Mouse (Mus musculus) MEL (cell line): ENCODE measurements around the gene Dhx58. TPM values are rescaled to one million over a fixed set of nuclear protein-coding genes. Genes with fewer than 3 reads are reported as not detected.

Source experiments
- DNase-seq: peaks from one replicate; pipeline ENCODE4 v3.0.0; 2011; ENCODE audit warnings: low read depth, low spot score
- H3K27ac ChIP-seq: 2 replicates; pipeline ENCODE4 v1.5.1; 2012; ENCODE audit warnings: low read depth, mild to moderate bottlenecking, control low read depth, low read length, moderate library complexity; ENCODE audit not compliant: control insufficient read depth
- H3K27me3 ChIP-seq, 2 experiments: fragments of 150-350 bp in 1 of 2; sonication (generic) in 1 of 2; 2 replicates each; pipeline ENCODE4 v1.6.1; 2012; ENCODE audit warnings: low read length in 2 of 2, mild to moderate bottlenecking in 2 of 2, improper control_type of control experiment in 1 of 2, moderate library complexity in 1 of 2; ENCODE audit not compliant: insufficient read depth in 2 of 2, control insufficient read depth in 1 of 2
- H3K36me3 ChIP-seq, 2 experiments: 2 replicates each; pipeline ENCODE4 v1.6.1; 2012 to 2014; ENCODE audit warnings: low read length in 2 of 2, improper control_type of control experiment in 1 of 2, inconsistent platforms in 1 of 2, mild to moderate bottlenecking in 1 of 2; ENCODE audit not compliant: insufficient read depth in 2 of 2, control insufficient read depth in 1 of 2
- H3K4me1 ChIP-seq, 2 experiments: fragments of 150-350 bp in 1 of 2; sonication (generic) in 1 of 2; 2 replicates each; pipeline ENCODE4 v1.6.1; 2012; ENCODE audit warnings: low read length in 2 of 2, improper control_type of control experiment in 1 of 2, mild to moderate bottlenecking in 1 of 2; ENCODE audit not compliant: insufficient read depth in 2 of 2, control insufficient read depth in 1 of 2
- H3K4me3 ChIP-seq, 2 experiments: fragments of 150-350 bp in 1 of 2; sonication (generic) in 1 of 2; 2 replicates each; pipeline ENCODE4 v1.5.1; 2012; ENCODE audit warnings: low read depth in 2 of 2, low read length in 2 of 2, mild to moderate bottlenecking in 2 of 2, moderate library complexity in 2 of 2, control low read depth in 1 of 2, improper control_type of control experiment in 1 of 2; ENCODE audit not compliant: control insufficient read depth in 1 of 2, insufficient read depth in 1 of 2
- H3K79me2 ChIP-seq: 2 replicates; pipeline ENCODE4 v1.6.1; 2012; ENCODE audit warnings: mild to moderate bottlenecking, low read length, moderate library complexity; ENCODE audit not compliant: control insufficient read depth, poor library complexity, insufficient read depth
- H3K9ac ChIP-seq: 2 replicates; pipeline ENCODE4 v1.6.1; 2012; ENCODE audit warnings: low read depth, mild to moderate bottlenecking, control low read depth, low read length, moderate library complexity; ENCODE audit not compliant: control insufficient read depth, poor library complexity, severe bottlenecking
- H3K9me3 ChIP-seq: fragments of 150-350 bp; sonication (generic); replicated peaks from 2 replicates; pipeline ENCODE4 v1.6.1; 2012; ENCODE audit warnings: mild to moderate bottlenecking, low read length, improper control_type of control experiment, moderate library complexity; ENCODE audit not compliant: insufficient read depth
- BHLHE40 ChIP-seq: IDR thresholded peaks from 2 replicates; pipeline ENCODE4 v1.6.1; 2012; ENCODE audit warnings: low read depth, mild to moderate bottlenecking, inconsistent platforms, low read length, improper control_type of control experiment, borderline replicate concordance
- CHD1 ChIP-seq: IDR thresholded peaks from 2 replicates; pipeline ENCODE4 v1.6.1; 2012; ENCODE audit warnings: low read depth, mild to moderate bottlenecking, inconsistent platforms, low read length, improper control_type of control experiment
- GABPA ChIP-seq: IDR thresholded peaks from 2 replicates; pipeline ENCODE4 v1.6.1; 2012; ENCODE audit warnings: low read depth, mild to moderate bottlenecking, inconsistent platforms, low read length, improper control_type of control experiment, moderate library complexity
- GATA1 ChIP-seq: IDR thresholded peaks from 2 replicates; pipeline ENCODE4 v1.6.1; 2011; ENCODE audit warnings: low read depth, low read length, improper control_type of control experiment
- HCFC1 ChIP-seq: IDR thresholded peaks from 2 replicates; pipeline ENCODE4 v1.6.1; 2012; ENCODE audit warnings: low read depth, mild to moderate bottlenecking, inconsistent platforms, low read length, improper control_type of control experiment, moderate library complexity
- KAT2A ChIP-seq: conservative IDR thresholded peaks from 2 replicates; pipeline ENCODE4 v1.6.1; 2012; ENCODE audit warnings: low read depth, low read length, improper control_type of control experiment, inconsistent platforms
- MAFK ChIP-seq: IDR thresholded peaks from 2 replicates; pipeline ENCODE4 v1.6.1; 2011; ENCODE audit warnings: low read depth, mild to moderate bottlenecking, low read length, improper control_type of control experiment, borderline replicate concordance
- MAX ChIP-seq: IDR thresholded peaks from 2 replicates; pipeline ENCODE4 v1.6.1; 2011; ENCODE audit warnings: low read length, improper control_type of control experiment
- MEF2A ChIP-seq: IDR thresholded peaks from 2 replicates; pipeline ENCODE4 v1.6.1; 2014; ENCODE audit warnings: low read depth, mild to moderate bottlenecking, inconsistent platforms, low read length, improper control_type of control experiment; ENCODE audit not compliant: poor library complexity, insufficient replicate concordance, severe bottlenecking; ENCODE audit errors: extremely low read depth
- MXI1 ChIP-seq: IDR thresholded peaks from 2 replicates; pipeline ENCODE4 v1.6.1; 2011; ENCODE audit warnings: mild to moderate bottlenecking, low read depth, low read length, improper control_type of control experiment
- NELFE ChIP-seq: IDR thresholded peaks from 2 replicates; pipeline ENCODE4 v1.6.1; 2011; ENCODE audit warnings: low read depth, low read length, improper control_type of control experiment
- POLR2AphosphoS2 ChIP-seq: IDR thresholded peaks from 2 replicates; pipeline ENCODE4 v1.6.1; 2011; ENCODE audit warnings: low read length, improper control_type of control experiment
- POLR2AphosphoS5 ChIP-seq: IDR thresholded peaks from 2 replicates; pipeline ENCODE4 v1.6.1; 2012; ENCODE audit warnings: low read depth, borderline replicate concordance, mild to moderate bottlenecking, inconsistent platforms, low read length, moderate library complexity, mixed read lengths
- TAL1 ChIP-seq: IDR thresholded peaks from 2 replicates; pipeline ENCODE4 v1.6.1; 2012; ENCODE audit warnings: mild to moderate bottlenecking, inconsistent platforms, low read length, moderate library complexity, mixed read lengths
- TBP ChIP-seq: IDR thresholded peaks from 2 replicates; pipeline ENCODE4 v1.8.0; 2011; ENCODE audit warnings: low read depth, low read length, improper control_type of control experiment
- TCF12 ChIP-seq: IDR thresholded peaks from 2 replicates; pipeline ENCODE4 v1.6.1; 2014; ENCODE audit warnings: low read depth, mild to moderate bottlenecking, inconsistent platforms, low read length, improper control_type of control experiment, moderate library complexity
- UBTF ChIP-seq: IDR thresholded peaks from 2 replicates; pipeline ENCODE4 v1.6.1; 2012; ENCODE audit warnings: low read depth, mild to moderate bottlenecking, inconsistent platforms, low read length, improper control_type of control experiment, moderate library complexity, borderline replicate concordance; ENCODE audit not compliant: insufficient read depth
- ZC3H11A ChIP-seq: IDR thresholded peaks from 2 replicates; pipeline ENCODE4 v1.6.1; 2012; ENCODE audit warnings: low read depth, mild to moderate bottlenecking, inconsistent platforms, low read length, improper control_type of control experiment
- ZKSCAN1 ChIP-seq: IDR thresholded peaks from 2 replicates; pipeline ENCODE4 v1.6.1; 2012; ENCODE audit warnings: low read depth, mild to moderate bottlenecking, inconsistent platforms, low read length, improper control_type of control experiment, moderate library complexity
- ZMIZ1 ChIP-seq: IDR thresholded peaks from 2 replicates; pipeline ENCODE4 v1.6.1; 2012; ENCODE audit warnings: low read depth, mild to moderate bottlenecking, inconsistent platforms, low read length, improper control_type of control experiment, moderate library complexity
- ZNF384 ChIP-seq: IDR thresholded peaks from 2 replicates; pipeline ENCODE4 v1.6.1; 2012; ENCODE audit warnings: low read depth, mild to moderate bottlenecking, inconsistent platforms, low read length, improper control_type of control experiment
- polyA plus RNA-seq, 2 experiments: library from polyadenylated mRNA; stranded (reverse) in 1 of 2; unstranded in 1 of 2; fragments of >175 nt in 1 of 2; fragments of >200 nt in 1 of 2; gene quantifications; 2 replicates each; pipeline versions ENCODE4 v1.2.1 to v1.2.4; 2012; ENCODE audit warnings: low replicate concordance in 2 of 2, low read depth in 1 of 2; ENCODE audit not compliant: insufficient read length in 2 of 2, insufficient read depth in 1 of 2, missing spikeins in 1 of 2
- total RNA-seq: library from RNA; depleted of rRNA; stranded (reverse); fragments of 300-350 nt; gene quantifications from 2 replicates; pipeline ENCODE4 v1.2.3, GENCODE M21; 2012

Gene Dhx58
- total and polyA plus RNA-seq, 3 experiments = 3.6 to 3.9 TPM; not detected in 1

- DNase-seq = no peak
- H3K9ac ChIP-seq = no peak overlapping the region
- H3K9me3 ChIP-seq = no peaks in the 10 kb centered on the region
- H3K79me2 ChIP-seq = no peaks in the 10 kb centered on the region
- peaks cover 8 to 16% of the 10 kb centered on the region in 2 experiments for H3K27me3 ChIP-seq
- no peak overlapping the region for H3K27ac ChIP-seq
- H3K4me1 ChIP-seq = no peaks in the 10 kb centered on the region
- H3K4me3 ChIP-seq = no peak overlapping the region
- no peaks in the 10 kb centered on the region for H3K36me3 ChIP-seq
- TF ChIP-seq POLR2AphosphoS2 (no peak), GATA1 (no peak), TCF12 (no peak), MAFK (no peak), POLR2AphosphoS5 (no peak), GABPA (no peak), ZNF384 (no peak), MEF2A (no peak), ZKSCAN1 (no peak), ZC3H11A (no peak), MAX (no peak), MXI1 (no peak), CHD1 (no peak), TBP (no peak), UBTF (no peak), HCFC1 (no peak), NELFE (no peak), BHLHE40 (no peak), ZMIZ1 (no peak)
These were observed 18.7 kb downstream of the Dhx58 start for GRCm38 (mm10) chr11:100685371-100685770.

GRCm38 (mm10) chr11:100684084-100684483 lies 20.0 kb downstream of the Dhx58 start:
- H3K27ac ChIP-seq = no peak overlapping the region
- H3K79me2 ChIP-seq = no peaks in the 10 kb centered on the region
- H3K4me3 ChIP-seq = no peak overlapping the region
- no peaks in the 10 kb centered on the region for H3K9me3 ChIP-seq
- no peak overlapping the region for H3K9ac ChIP-seq
- H3K36me3 ChIP-seq = no peaks in the 10 kb centered on the region
- peaks cover 11 to 24% of the 10 kb centered on the region in 2 experiments for H3K27me3 ChIP-seq
- TF ChIP-seq KAT2A (no peak), ZNF384 (no peak), TAL1 (no peak), ZC3H11A (no peak)
- TF ChIP-seq, all 39 proteins: peak for 0
- no peak for DNase-seq
- H3K4me1 ChIP-seq = no peaks in the 10 kb centered on the region
